Mouse (Mus musculus): ENCODE measurements around the gene Rnf144b.

- TF ChIP-seq CTCF (IDR thresholded peaks at IDR 0.05), result no peak
- no peak for TF ChIP-seq POLR2A (IDR thresholded peaks at IDR 0.05; ENCODE audit: insufficient read depth, low read depth, low read length)
These were observed 136.8 kb downstream of the Rnf144b start for GRCm38 (mm10) chr13:47259297-47259696.

Data from heart, adult 2 months (tissue).